Mouse (Mus musculus): ENCODE results near the gene Cep70. TPM values are rescaled to one million over a fixed set of nuclear protein-coding genes. Genes with fewer than 3 reads are reported as not detected.
A peak's percentile ranks its signal among the peaks of the same experiment; 100 is the strongest.

Gene Cep70
- polyA plus RNA-seq, 1 experiment from 2014 or later: 20.2 TPM

DNA sequence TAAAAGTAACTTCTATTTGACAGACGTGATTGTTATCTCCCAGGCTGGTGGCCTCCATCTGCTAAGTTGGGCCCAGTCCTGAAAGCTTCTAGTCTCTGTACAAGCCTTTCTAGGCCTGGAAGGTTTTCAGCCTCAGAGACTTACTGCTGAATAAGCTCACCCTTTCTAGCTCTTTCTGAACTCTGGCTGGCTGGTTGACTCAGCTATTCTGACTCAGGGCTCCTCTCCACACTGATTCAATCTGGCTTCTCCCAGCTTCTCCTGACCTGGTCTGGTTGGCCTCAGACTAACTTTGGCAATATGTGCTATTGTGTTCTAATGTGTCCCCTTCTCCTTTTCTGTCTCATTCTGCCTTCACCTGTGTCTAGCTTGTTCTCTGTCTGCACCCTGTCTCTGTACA is 3.9 kb upstream of the Cep70 start:
- WGBS: 63% methylated on average over 1 of the region's 1 CpGs
- no peaks in the 10 kb centered on the region for H3K27me3 ChIP-seq (replicated peaks; ENCODE audit: control insufficient read depth, insufficient read depth, low read length)
- peaks cover 4% of the 10 kb centered on the region; the same call in 1 of the 2 replicates for H3K4me1 ChIP-seq (ENCODE audit: control insufficient read depth, insufficient read depth, low read length)
- no peak for ATAC-seq
- no peaks in the 10 kb centered on the region for H3K9me3 ChIP-seq (ENCODE audit: control insufficient read depth, low read length)
- H3K36me3 ChIP-seq (ENCODE audit: control insufficient read depth, insufficient read depth, low read length): no peaks in the 10 kb centered on the region
- H3K4me2 ChIP-seq (ENCODE audit: low read depth, low read length): no peak overlapping the region
- no peak overlapping the region for H3K27ac ChIP-seq (ENCODE audit: low read length)
- no peak overlapping the region for H3K9ac ChIP-seq (ENCODE audit: low read depth, low read length)
- H3K4me3 ChIP-seq (ENCODE audit: low read length): no peak overlapping the region

DNA sequence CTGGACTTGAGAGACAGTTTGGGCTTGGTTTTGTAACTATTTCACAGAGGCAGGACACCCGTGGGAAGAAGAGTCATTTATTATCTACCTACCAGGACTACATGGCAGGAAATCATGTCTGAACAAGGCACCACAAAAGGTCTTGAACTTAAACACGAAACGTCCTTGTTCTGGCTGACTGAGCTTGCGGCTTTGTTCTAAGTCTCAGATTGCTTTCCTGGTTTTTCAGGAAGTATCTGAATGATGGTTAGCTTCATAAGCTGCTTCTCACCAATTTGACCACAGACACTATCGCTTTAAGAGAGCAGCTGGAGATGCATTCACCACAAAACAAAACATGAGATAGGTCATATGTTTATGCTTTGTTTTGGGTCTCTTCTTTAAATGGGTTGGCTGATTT is 2.6 kb upstream of the Cep70 start:
- no peak overlapping the region for H3K9ac ChIP-seq (ENCODE audit: low read depth, low read length)
- H3K9me3 ChIP-seq (ENCODE audit: control insufficient read depth, low read length): no peaks in the 10 kb centered on the region
- H3K4me1 ChIP-seq (ENCODE audit: control insufficient read depth, insufficient read depth, low read length): peaks cover 4% of the 10 kb centered on the region; the same call in 1 of the 2 replicates
- no peak overlapping the region for H3K4me3 ChIP-seq (ENCODE audit: low read length)
- WGBS: 65% methylated on average over 5 of the region's 5 CpGs
- H3K36me3 ChIP-seq (ENCODE audit: control insufficient read depth, insufficient read depth, low read length): no peaks in the 10 kb centered on the region
- ATAC-seq: no peak
- H3K27me3 ChIP-seq (replicated peaks; ENCODE audit: control insufficient read depth, insufficient read depth, low read length): no peaks in the 10 kb centered on the region
- H3K4me2 ChIP-seq (ENCODE audit: low read depth, low read length): no peak overlapping the region
- H3K27ac ChIP-seq (ENCODE audit: low read length): no peak overlapping the region

DNA sequence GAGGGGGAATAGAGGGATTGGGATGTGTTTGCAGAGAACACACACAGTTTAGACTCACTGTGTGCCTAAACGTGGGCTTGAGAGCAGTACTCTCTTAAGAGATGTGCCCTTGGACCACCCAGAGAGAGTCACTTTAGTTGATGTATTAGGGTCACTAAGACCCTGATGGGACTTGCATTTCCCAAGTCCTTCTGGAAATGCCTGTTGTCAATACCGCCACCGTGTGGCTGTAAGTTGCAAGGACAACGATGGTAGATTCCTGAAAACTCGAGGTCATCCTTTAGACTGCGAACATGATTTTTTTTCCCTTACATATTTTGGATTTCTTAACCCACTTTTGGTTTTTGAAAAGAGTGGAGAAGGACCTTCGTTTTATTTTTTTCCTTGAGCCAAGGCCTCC is 1.1 kb upstream of the Cep70 start:
- no peak for ATAC-seq
- no peak overlapping the region; the same call in 1 of the 2 replicates for H3K4me3 ChIP-seq (ENCODE audit: low read length)

DNA sequence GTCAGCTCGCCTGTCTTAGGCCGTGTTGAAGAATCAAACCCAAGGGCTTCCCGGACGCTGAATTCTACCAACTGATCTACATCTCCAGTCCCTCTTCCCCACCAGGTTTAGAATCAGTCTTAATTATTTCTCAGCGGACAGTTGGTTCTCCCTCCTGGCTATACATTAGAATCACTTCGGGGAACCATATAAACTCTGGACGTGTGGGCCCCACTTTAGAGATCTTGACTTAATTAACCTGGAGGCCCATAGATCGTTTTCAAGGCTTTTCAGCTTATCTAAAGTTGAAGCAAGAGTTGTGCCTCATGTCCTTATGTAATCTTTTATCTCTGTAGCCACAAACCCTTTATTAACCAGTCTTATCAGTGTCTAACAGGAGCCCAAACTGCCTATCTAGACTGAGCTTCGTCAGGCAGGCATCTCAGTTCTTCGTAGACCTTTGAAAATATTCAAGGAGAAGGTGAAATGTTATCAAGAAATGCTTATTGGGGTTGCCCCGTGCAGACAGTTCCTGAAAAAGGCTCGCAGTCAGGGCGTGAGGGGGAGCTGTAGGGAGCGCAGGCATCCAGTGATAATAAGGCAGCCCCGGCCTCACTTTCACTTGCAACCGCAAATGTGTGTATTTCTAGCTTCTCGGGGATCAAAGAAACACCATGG is 506 bp upstream of the Cep70 start:
- H3K4me2 ChIP-seq (ENCODE audit: low read depth, low read length): peak overlapping the region; percentile 53
- WGBS: 7% methylated on average over 17 of the region's 17 CpGs
- peaks cover 4% of the 10 kb centered on the region; the same call in 1 of the 2 replicates for H3K4me1 ChIP-seq (ENCODE audit: control insufficient read depth, insufficient read depth, low read length)
- no peaks in the 10 kb centered on the region for H3K9me3 ChIP-seq (ENCODE audit: control insufficient read depth, low read length)
- H3K36me3 ChIP-seq (ENCODE audit: control insufficient read depth, insufficient read depth, low read length): no peaks in the 10 kb centered on the region
- H3K27ac ChIP-seq (ENCODE audit: low read length): peak overlapping the region; percentile 57
- peak overlapping the region; percentile 61 for H3K9ac ChIP-seq (ENCODE audit: low read depth, low read length)
- H3K27me3 ChIP-seq (replicated peaks; ENCODE audit: control insufficient read depth, insufficient read depth, low read length): no peaks in the 10 kb centered on the region
- H3K4me3 ChIP-seq (ENCODE audit: low read length): peak overlapping the region; percentile 80
- ATAC-seq: peak; percentile 45

More for the DNA sequence above, 1.1 kb upstream of the Cep70 start:
- Histone ChIP-seq H3K9ac (ENCODE audit: low read depth, low read length) (no peak overlapping the region), H3K4me2 (ENCODE audit: low read depth, low read length) (peak overlapping the region; percentile 53), H3K27me3 (replicated peaks; ENCODE audit: control insufficient read depth, insufficient read depth, low read length) (no peaks in the 10 kb centered on the region), H3K36me3 (ENCODE audit: control insufficient read depth, insufficient read depth, low read length) (no peaks in the 10 kb centered on the region), H3K9me3 (ENCODE audit: control insufficient read depth, low read length) (no peaks in the 10 kb centered on the region), H3K4me1 (ENCODE audit: control insufficient read depth, insufficient read depth, low read length) (peaks cover 4% of the 10 kb centered on the region; the same call in 1 of the 2 replicates), H3K27ac (ENCODE audit: low read length) (0 out of 2 replicates have a peak overlapping the region, but pooled peaks have one; percentile 39)
- 2% methylated on average over 7 of the region's 7 CpGs for WGBS

DNA sequence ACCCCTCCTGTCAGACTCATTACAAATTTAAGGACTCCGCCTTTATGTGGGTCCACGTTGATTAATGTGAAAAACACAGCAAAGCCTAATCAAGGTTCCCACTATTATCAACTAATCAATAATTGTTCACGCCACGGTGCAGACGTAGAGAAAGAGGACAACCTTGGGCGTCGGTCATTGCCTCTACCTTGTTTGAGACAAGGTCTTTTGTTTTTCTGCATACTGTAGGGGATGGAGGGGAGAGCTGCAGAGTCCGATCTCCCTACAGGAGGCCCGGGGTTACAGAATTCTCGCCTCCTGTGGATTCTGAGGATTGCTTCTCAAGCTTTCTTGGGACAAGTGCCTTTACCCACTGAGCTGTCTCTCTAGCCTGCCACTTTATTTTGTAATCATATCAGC is 727 bp downstream of the Cep70 start:
- WGBS: 2% methylated on average over 10 of the region's 10 CpGs
- peak; percentile 2; the same call in 1 of the 2 replicates for ATAC-seq

DNA sequence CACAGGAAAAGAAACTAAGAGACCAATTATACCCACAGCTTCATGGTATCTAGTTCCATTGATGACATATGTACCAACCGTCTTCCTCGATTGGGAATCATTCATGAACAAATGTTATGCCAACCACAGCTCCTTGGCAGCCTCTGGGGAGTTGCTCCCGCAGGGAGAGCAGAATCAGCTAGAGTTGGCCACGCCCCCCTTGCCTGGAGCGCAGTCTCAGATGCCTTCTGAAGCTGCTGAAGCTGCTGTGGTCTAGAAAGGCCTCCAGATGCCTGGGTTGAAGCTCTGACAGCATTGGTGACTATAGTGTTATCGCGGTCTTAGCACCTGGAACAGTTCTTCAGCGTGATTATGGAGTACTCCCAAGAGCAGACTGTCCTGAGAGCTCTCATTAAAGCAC is 5.1 kb downstream of the Cep70 start:
- WGBS: 63% methylated on average over 8 of the region's 8 CpGs
- Histone ChIP-seq H3K9ac (ENCODE audit: low read depth, low read length) (no peak overlapping the region), H3K4me2 (ENCODE audit: low read depth, low read length) (no peak overlapping the region), H3K27me3 (replicated peaks; ENCODE audit: control insufficient read depth, insufficient read depth, low read length) (no peaks in the 10 kb centered on the region), H3K27ac (ENCODE audit: low read length) (no peak overlapping the region), H3K9me3 (ENCODE audit: control insufficient read depth, low read length) (no peaks in the 10 kb centered on the region), H3K36me3 (ENCODE audit: control insufficient read depth, insufficient read depth, low read length) (no peaks in the 10 kb centered on the region), H3K4me3 (ENCODE audit: low read length) (no peak overlapping the region), H3K4me1 (ENCODE audit: control insufficient read depth, insufficient read depth, low read length) (no peaks in the 10 kb centered on the region)
- ATAC-seq: no peak

More for the DNA sequence above, 727 bp downstream of the Cep70 start:
- peak overlapping the region; percentile 80 for H3K9ac ChIP-seq (ENCODE audit: low read depth, low read length)
- H3K4me2 ChIP-seq (ENCODE audit: low read depth, low read length): peak overlapping the region; percentile 56
- no peaks in the 10 kb centered on the region for H3K27me3 ChIP-seq (replicated peaks; ENCODE audit: control insufficient read depth, insufficient read depth, low read length)
- peak overlapping the region; percentile 83 for H3K27ac ChIP-seq (ENCODE audit: low read length)
- H3K9me3 ChIP-seq (ENCODE audit: control insufficient read depth, low read length): no peaks in the 10 kb centered on the region
- peak overlapping the region; percentile 80 for H3K4me3 ChIP-seq (ENCODE audit: low read length)
- H3K4me1 ChIP-seq (ENCODE audit: control insufficient read depth, insufficient read depth, low read length): peaks cover 4% of the 10 kb centered on the region; the same call in 1 of the 2 replicates
- H3K36me3 ChIP-seq (ENCODE audit: control insufficient read depth, insufficient read depth, low read length): no peaks in the 10 kb centered on the region

DNA sequence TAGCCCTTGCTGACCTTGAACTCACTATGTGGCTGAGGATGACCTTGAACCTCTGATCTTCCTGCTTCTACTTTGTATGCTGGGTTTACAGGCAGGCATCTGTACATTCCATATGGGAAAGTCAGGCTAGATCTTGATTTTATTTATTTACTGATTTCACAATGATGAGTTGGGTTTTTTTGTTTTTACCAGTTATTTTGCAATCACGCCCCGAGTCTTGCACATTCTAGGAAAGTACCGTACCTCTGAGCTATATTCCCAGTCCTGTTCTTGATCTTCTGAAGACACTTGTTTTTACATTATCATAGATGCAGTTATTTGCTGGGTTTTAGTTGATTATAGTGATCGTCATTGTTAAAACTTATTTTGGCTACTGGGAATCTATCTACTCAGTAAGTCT is 5.7 kb downstream of the Cep70 start:
- Histone ChIP-seq H3K9me3 (ENCODE audit: control insufficient read depth, low read length) (no peaks in the 10 kb centered on the region), H3K36me3 (ENCODE audit: control insufficient read depth, insufficient read depth, low read length) (no peaks in the 10 kb centered on the region), H3K27me3 (replicated peaks; ENCODE audit: control insufficient read depth, insufficient read depth, low read length) (no peaks in the 10 kb centered on the region), H3K4me1 (ENCODE audit: control insufficient read depth, insufficient read depth, low read length) (no peaks in the 10 kb centered on the region), H3K27ac (ENCODE audit: low read length) (no peak overlapping the region), H3K4me2 (ENCODE audit: low read depth, low read length) (no peak overlapping the region), H3K4me3 (ENCODE audit: low read length) (no peak overlapping the region), H3K9ac (ENCODE audit: low read depth, low read length) (no peak overlapping the region)
- WGBS: 93% methylated on average over 4 of the region's 4 CpGs
- ATAC-seq: no peak

DNA sequence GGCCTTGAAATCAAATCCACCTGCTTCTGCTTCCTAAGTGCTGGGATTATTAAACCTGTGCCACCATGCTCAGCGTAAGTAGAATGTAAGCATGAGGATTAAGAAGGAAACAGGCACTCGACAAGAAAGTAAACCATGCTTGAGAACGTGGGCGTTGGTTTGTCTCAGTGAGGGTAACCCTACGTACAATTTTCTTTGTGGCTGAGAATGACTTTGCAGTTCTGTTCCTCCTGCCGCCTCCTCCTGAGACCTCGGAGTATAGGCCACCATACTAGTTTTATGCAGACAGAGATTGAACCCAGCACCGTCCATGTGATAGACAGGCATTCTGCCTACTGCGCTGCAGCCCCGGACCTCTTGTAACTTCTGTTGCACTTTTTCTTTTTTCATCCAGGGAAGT is 10.7 kb downstream of the Cep70 start:
- no peak overlapping the region for H3K4me3 ChIP-seq (ENCODE audit: low read length)
- no peak overlapping the region for H3K4me2 ChIP-seq (ENCODE audit: low read depth, low read length)
- H3K9ac ChIP-seq (ENCODE audit: low read depth, low read length): no peak overlapping the region
- H3K9me3 ChIP-seq (ENCODE audit: control insufficient read depth, low read length): no peaks in the 10 kb centered on the region
- ATAC-seq: no peak
- H3K27me3 ChIP-seq (replicated peaks; ENCODE audit: control insufficient read depth, insufficient read depth, low read length): no peaks in the 10 kb centered on the region
- no peaks in the 10 kb centered on the region for H3K36me3 ChIP-seq (ENCODE audit: control insufficient read depth, insufficient read depth, low read length)
- H3K4me1 ChIP-seq (ENCODE audit: control insufficient read depth, insufficient read depth, low read length): no peaks in the 10 kb centered on the region
- H3K27ac ChIP-seq (ENCODE audit: low read length): no peak overlapping the region
- 76% methylated on average over 10 of the region's 10 CpGs for WGBS

DNA sequence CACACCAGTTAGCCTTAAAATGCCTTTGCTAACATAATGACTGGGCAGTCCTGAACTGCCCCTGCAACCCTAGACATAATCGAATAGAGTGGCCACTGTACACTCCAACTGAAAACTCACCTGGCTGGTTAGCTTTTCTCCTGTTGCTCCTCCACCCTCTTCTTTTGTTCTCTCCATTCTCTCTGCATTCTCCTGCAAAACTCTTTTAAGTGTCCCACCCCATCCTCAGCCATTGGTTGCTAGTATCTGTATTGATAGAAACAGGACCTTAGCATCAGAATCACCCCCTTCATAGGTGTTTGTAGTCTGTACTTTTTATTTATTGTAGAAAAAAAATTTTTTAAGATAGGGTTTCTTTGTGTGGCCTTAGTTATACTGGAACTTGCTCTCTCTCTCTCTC is 13.0 kb downstream of the Cep70 start:
- H3K4me3 ChIP-seq (ENCODE audit: low read length): no peak overlapping the region
- no peak overlapping the region for H3K27ac ChIP-seq (ENCODE audit: low read length)
- H3K27me3 ChIP-seq (replicated peaks; ENCODE audit: control insufficient read depth, insufficient read depth, low read length): no peaks in the 10 kb centered on the region
- H3K4me1 ChIP-seq (ENCODE audit: control insufficient read depth, insufficient read depth, low read length): no peaks in the 10 kb centered on the region
- H3K4me2 ChIP-seq (ENCODE audit: low read depth, low read length): no peak overlapping the region
- H3K36me3 ChIP-seq (ENCODE audit: control insufficient read depth, insufficient read depth, low read length): peaks cover 4% of the 10 kb centered on the region; the same call in 1 of the 2 replicates
- no peak overlapping the region for H3K9ac ChIP-seq (ENCODE audit: low read depth, low read length)
- no peak for ATAC-seq
- no peaks in the 10 kb centered on the region for H3K9me3 ChIP-seq (ENCODE audit: control insufficient read depth, low read length)
- WGBS: 97% methylated on average over 1 of the region's 1 CpGs

DNA sequence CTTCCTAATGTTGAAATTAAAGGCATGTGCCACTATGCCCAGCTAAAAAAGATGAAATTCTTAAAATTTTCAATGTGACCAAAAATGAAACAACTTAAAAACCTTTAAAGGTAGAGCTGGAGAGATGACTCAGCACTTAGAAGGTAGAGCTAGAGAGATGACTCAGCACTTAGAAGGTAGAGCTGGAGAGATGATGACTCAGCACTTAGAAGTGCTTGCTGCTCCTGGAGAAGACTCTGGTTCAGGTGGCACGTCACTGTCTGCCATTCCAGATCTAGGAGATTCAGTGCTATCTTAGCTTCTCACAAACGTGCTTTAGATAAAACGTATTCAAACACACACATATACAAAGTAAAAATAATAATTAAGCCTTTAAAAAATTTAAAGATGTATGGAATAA is 13.7 kb downstream of the Cep70 start:
- H3K4me2 ChIP-seq (ENCODE audit: low read depth, low read length): no peak overlapping the region
- no peaks in the 10 kb centered on the region for H3K4me1 ChIP-seq (ENCODE audit: control insufficient read depth, insufficient read depth, low read length)
- H3K36me3 ChIP-seq (ENCODE audit: control insufficient read depth, insufficient read depth, low read length): peaks cover 4% of the 10 kb centered on the region; the same call in 1 of the 2 replicates
- H3K27ac ChIP-seq (ENCODE audit: low read length): no peak overlapping the region
- WGBS: 89% methylated on average over 3 of the region's 3 CpGs
- no peak for ATAC-seq
- H3K27me3 ChIP-seq (replicated peaks; ENCODE audit: control insufficient read depth, insufficient read depth, low read length): no peaks in the 10 kb centered on the region
- no peaks in the 10 kb centered on the region for H3K9me3 ChIP-seq (ENCODE audit: control insufficient read depth, low read length)
- H3K9ac ChIP-seq (ENCODE audit: low read depth, low read length): no peak overlapping the region
- no peak overlapping the region for H3K4me3 ChIP-seq (ENCODE audit: low read length)

All from intestine, embryonic 16.5 days (tissue).